Mouse (Mus musculus): ENCODE data around the gene Prokr1.

- no peak for TF ChIP-seq EP300 (IDR thresholded peaks at IDR 0.05; ENCODE audit: insufficient read depth, low read depth, low read length)
- no peak for TF ChIP-seq POLR2A (IDR thresholded peaks at IDR 0.05; ENCODE audit: insufficient read depth, low read depth, low read length)
Observed at GRCm38 (mm10) chr6:87565166-87565565, 25.4 kb downstream of the Prokr1 start.
